Mouse (Mus musculus): Measurements from ENCODE around the gene Efcab1.

DNA sequence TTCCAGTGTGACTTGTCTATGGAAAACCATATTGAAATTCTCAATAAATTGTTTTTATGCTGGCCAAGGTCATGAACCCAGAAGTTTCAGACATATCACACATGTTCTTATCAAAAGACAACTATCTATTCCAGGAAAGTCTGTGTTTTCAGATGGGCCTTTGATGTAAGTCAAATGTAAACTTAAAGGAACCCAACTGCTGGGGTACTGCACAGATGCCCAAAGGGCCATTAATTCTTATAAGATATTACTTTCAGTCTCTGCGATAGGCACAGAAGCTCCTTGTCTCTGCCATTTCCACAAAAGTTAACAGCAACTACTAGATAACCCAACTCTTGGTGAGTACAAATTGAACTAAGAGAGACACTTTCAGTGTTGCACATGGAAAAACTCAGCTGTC is 67.3 kb downstream of the Efcab1 start:
- TF ChIP-seq CTCF (IDR thresholded peaks at IDR 0.05; ENCODE audit: insufficient read depth, low read length) = no peak
- no peak for TF ChIP-seq POLR2A (IDR thresholded peaks at IDR 0.05; ENCODE audit: borderline replicate concordance, extremely low read depth, low read depth, low read length)
